Mouse (Mus musculus) T-helper 1 cell (primary cell): ENCODE data around the gene Ccdc12.
"Not testable (repeated sequence)": the region's sequence is repeated elsewhere in the genome, so short reads cannot be mapped to it uniquely, and the experiment has no call there.

Experiments used
- in situ Hi-C: fragments of 300-600 bp; cut with MboI, MseI; formaldehyde crosslinking; loops from one replicate; pipeline ENCODE4 v1.15.1; 2025; ENCODE audit warnings: high pct_unique_total_duplicates

The Ccdc12 gene

GRCm38 (mm10) chr9:110672462-110673106 is 16.3 kb downstream of the Ccdc12 start:
- in situ Hi-C loops: no loop called here

GRCm38 (mm10) chr9:110673107-110673752 is 16.9 kb downstream of the Ccdc12 start:
- in situ Hi-C loops: no loop called here

GRCm38 (mm10) chr9:110676492-110676911 is 20.2 kb downstream of the Ccdc12 start:
- in situ Hi-C loops: no loop called here

- in situ Hi-C loops: no loop called here
Observed at GRCm38 (mm10) chr9:110678886-110679285, 22.6 kb downstream of the Ccdc12 start.

GRCm38 (mm10) chr9:110680736-110681507 is 24.6 kb downstream of the Ccdc12 start:
- in situ Hi-C loops: no loop called here

GRCm38 (mm10) chr9:110681817-110682216 is 25.5 kb downstream of the Ccdc12 start:
- in situ Hi-C loops: no loop called here

GRCm38 (mm10) chr9:110682255-110682654 is 26.0 kb downstream of the Ccdc12 start:
- in situ Hi-C loops: no loop called here

- in situ Hi-C loops: not testable (repeated sequence)
Observed at GRCm38 (mm10) chr9:110682697-110683096, 26.4 kb downstream of the Ccdc12 start.

- in situ Hi-C loops: no loop called here
Observed at GRCm38 (mm10) chr9:110683574-110684099, 27.3 kb downstream of the Ccdc12 start.

GRCm38 (mm10) chr9:110684100-110684831 is 28.0 kb downstream of the Ccdc12 start:
- in situ Hi-C loops: no loop called here

GRCm38 (mm10) chr9:110685187-110685586 is 28.9 kb downstream of the Ccdc12 start:
- in situ Hi-C loops: no loop called here

GRCm38 (mm10) chr9:110685591-110685990 is 29.3 kb downstream of the Ccdc12 start:
- in situ Hi-C loops: no loop called here

- in situ Hi-C loops: no loop called here
Observed at GRCm38 (mm10) chr9:110686472-110686871, 30.2 kb downstream of the Ccdc12 start.

- in situ Hi-C loops: no loop called here
Observed at GRCm38 (mm10) chr9:110687061-110687460, 30.8 kb downstream of the Ccdc12 start.

- in situ Hi-C loops: no loop called here
Observed at GRCm38 (mm10) chr9:110687846-110688245, 31.5 kb downstream of the Ccdc12 start.

- in situ Hi-C loops: no loop called here
Observed at GRCm38 (mm10) chr9:110689261-110689779, 33.0 kb downstream of the Ccdc12 start.

GRCm38 (mm10) chr9:110695165-110695755 is 39.0 kb downstream of the Ccdc12 start:
- in situ Hi-C loops: no loop called here

GRCm38 (mm10) chr9:110696427-110696826 is 40.1 kb downstream of the Ccdc12 start:
- in situ Hi-C loops: no loop called here

GRCm38 (mm10) chr9:110697465-110697864 is 41.2 kb downstream of the Ccdc12 start:
- in situ Hi-C loops: no loop called here

- in situ Hi-C loops: no loop called here
Observed at GRCm38 (mm10) chr9:110699574-110699973, 43.3 kb downstream of the Ccdc12 start.
